Comparison of ENCODE assay signal across 20 mouse cellular contexts in genomic region chr10:41939090-41939489, GRCm38 (mm10).
DNase-seq lines count a peak whose midpoint lies in the region; ATAC-seq and TF ChIP-seq lines count a peak whose summit lies in the region.
"Had no signal": no experiment of that assay in that cellular context is flagged by ENCODE, and none has a peak within 500 bp of the region (broad histone marks: within the 10 kb centered on the region; RNA-seq: fewer than 3 reads in every experiment).

No protein-coding gene starts in this region.

- H3K4me3 ChIP-seq in kidney, embryonic 16.5 days (ENCODE audit: low read length) = no peak overlapping the region
- no peak overlapping the region for H3K4me3 ChIP-seq in lung, embryonic 14.5 days (ENCODE audit: low read depth, low read length)
- no peak overlapping the region for H3K4me3 ChIP-seq in embryonic facial prominence, embryonic 11.5 days (ENCODE audit: low read depth, low read length)
- no peak overlapping the region for H3K4me3 ChIP-seq in heart, embryonic 11.5 days (ENCODE audit: low read depth, low read length)
- no peak overlapping the region for H3K4me3 ChIP-seq in hindbrain, embryonic 12.5 days
- H3K4me3 ChIP-seq: forebrain, embryonic 13.5 days; hindbrain, embryonic 13.5 days had no signal

- H3K4me1 ChIP-seq in kidney, embryonic 16.5 days (ENCODE audit: insufficient read depth, low read length) = peaks cover 32% of the 10 kb centered on the region
- peaks cover 25% of the 10 kb centered on the region; the same call in 1 of the 2 replicates for H3K4me1 ChIP-seq in lung, embryonic 14.5 days (ENCODE audit: insufficient read depth)
- H3K4me1 ChIP-seq in embryonic facial prominence, embryonic 11.5 days (ENCODE audit: control insufficient read depth, insufficient read depth, low read length) = peaks cover 2% of the 10 kb centered on the region; the same call in 1 of the 2 replicates
- peaks cover 31% of the 10 kb centered on the region for H3K4me1 ChIP-seq in heart, embryonic 11.5 days (ENCODE audit: control insufficient read depth, insufficient read depth, low read length)
- peaks cover 30% of the 10 kb centered on the region for H3K4me1 ChIP-seq in hindbrain, embryonic 12.5 days

- no peak overlapping the region for H3K4me2 ChIP-seq in kidney, embryonic 16.5 days (replicated peaks; ENCODE audit: low read depth, low read length)
- no peak overlapping the region for H3K4me2 ChIP-seq in lung, embryonic 14.5 days
- no peak overlapping the region for H3K4me2 ChIP-seq in embryonic facial prominence, embryonic 11.5 days (ENCODE audit: low read depth, low read length)
- no peak overlapping the region for H3K4me2 ChIP-seq in heart, embryonic 11.5 days
- no peak overlapping the region for H3K4me2 ChIP-seq in hindbrain, embryonic 12.5 days (replicated peaks)
- H3K4me2 ChIP-seq: forebrain, embryonic 13.5 days; hindbrain, embryonic 13.5 days had no signal

- no peaks in the 10 kb centered on the region for H3K36me3 ChIP-seq in kidney, embryonic 16.5 days (ENCODE audit: insufficient read depth, low read length)
- H3K36me3 ChIP-seq in lung, embryonic 14.5 days (ENCODE audit: insufficient read depth) = no peaks in the 10 kb centered on the region
- no peaks in the 10 kb centered on the region for H3K36me3 ChIP-seq in embryonic facial prominence, embryonic 11.5 days (replicated peaks; ENCODE audit: control insufficient read depth, insufficient read depth, low read depth, low read length)
- no peaks in the 10 kb centered on the region for H3K36me3 ChIP-seq in heart, embryonic 11.5 days (ENCODE audit: control insufficient read depth, insufficient read depth, low read length)
- no peaks in the 10 kb centered on the region for H3K36me3 ChIP-seq in hindbrain, embryonic 12.5 days
- H3K36me3 ChIP-seq: hindbrain, embryonic 13.5 days had no signal

- H3K9ac ChIP-seq in kidney, embryonic 16.5 days (replicated peaks; ENCODE audit: low read length) = no peak overlapping the region
- no peak overlapping the region for H3K9ac ChIP-seq in lung, embryonic 14.5 days
- H3K9ac ChIP-seq in embryonic facial prominence, embryonic 11.5 days (replicated peaks; ENCODE audit: low read length) = no peak overlapping the region
- no peak overlapping the region for H3K9ac ChIP-seq in heart, embryonic 11.5 days (ENCODE audit: low read depth, low read length)
- no peak overlapping the region for H3K9ac ChIP-seq in hindbrain, embryonic 12.5 days
- H3K9ac ChIP-seq: forebrain, embryonic 13.5 days; forebrain, postnatal 0 days; hindbrain, embryonic 13.5 days had no signal

- H3K9me3 ChIP-seq in kidney, embryonic 16.5 days (ENCODE audit: low read length) = no peaks in the 10 kb centered on the region
- no peaks in the 10 kb centered on the region for H3K9me3 ChIP-seq in lung, embryonic 14.5 days (ENCODE audit: low read depth, low read length)
- H3K9me3 ChIP-seq in embryonic facial prominence, embryonic 11.5 days (replicated peaks; ENCODE audit: control insufficient read depth, low read length) = no peaks in the 10 kb centered on the region
- H3K9me3 ChIP-seq in heart, embryonic 11.5 days (replicated peaks; ENCODE audit: control insufficient read depth, low read length) = 0 out of 2 replicates have a peak, but pooled peaks cover 2% of the 10 kb centered on the region
- no peaks in the 10 kb centered on the region for H3K9me3 ChIP-seq in hindbrain, embryonic 12.5 days (replicated peaks)
- H3K9me3 ChIP-seq: forebrain, embryonic 13.5 days; hindbrain, embryonic 13.5 days had no signal

- ATAC-seq in kidney, embryonic 16.5 days (ENCODE audit: low FRiP score, low TSS enrichment) = no peak
- ATAC-seq in lung, embryonic 14.5 days (ENCODE audit: insufficient read depth) = no peak
- ATAC-seq in embryonic facial prominence, embryonic 11.5 days (replicated peaks; ENCODE audit: insufficient number of reproducible peaks, low FRiP score, low TSS enrichment, low read depth) = no peak
- no peak for ATAC-seq in heart, embryonic 11.5 days (replicated peaks; ENCODE audit: insufficient number of reproducible peaks, low FRiP score, low TSS enrichment)
- no peak for ATAC-seq in hindbrain, embryonic 12.5 days (ENCODE audit: low FRiP score)
- ATAC-seq: forebrain, embryonic 13.5 days; forebrain, postnatal 0 days; hindbrain, postnatal 0 days had no signal

- no peak overlapping the region for H3K27ac ChIP-seq in kidney, embryonic 16.5 days (ENCODE audit: low read length)
- H3K27ac ChIP-seq in lung, embryonic 14.5 days (ENCODE audit: low read depth) = no peak overlapping the region
- no peak overlapping the region for H3K27ac ChIP-seq in embryonic facial prominence, embryonic 11.5 days (replicated peaks; ENCODE audit: low read depth, low read length)
- H3K27ac ChIP-seq in heart, embryonic 11.5 days (ENCODE audit: low read depth, low read length) = no peak overlapping the region
- no peak overlapping the region for H3K27ac ChIP-seq in hindbrain, embryonic 12.5 days
- H3K27ac ChIP-seq: forebrain, embryonic 13.5 days; hindbrain, embryonic 13.5 days; hindbrain, postnatal 0 days had no signal

- no peaks in the 10 kb centered on the region for H3K27me3 ChIP-seq in kidney, embryonic 16.5 days (ENCODE audit: insufficient read depth, low read length)
- no peaks in the 10 kb centered on the region for H3K27me3 ChIP-seq in lung, embryonic 14.5 days (ENCODE audit: insufficient read depth, low read length)
- no peaks in the 10 kb centered on the region for H3K27me3 ChIP-seq in embryonic facial prominence, embryonic 11.5 days (ENCODE audit: control insufficient read depth, insufficient read depth, low read length)
- no peaks in the 10 kb centered on the region for H3K27me3 ChIP-seq in heart, embryonic 11.5 days (ENCODE audit: control insufficient read depth, insufficient read depth, low read length)
- no peaks in the 10 kb centered on the region for H3K27me3 ChIP-seq in hindbrain, embryonic 12.5 days
- H3K27me3 ChIP-seq: forebrain, embryonic 13.5 days; hindbrain, embryonic 13.5 days had no signal

- DNase-seq in kidney, postnatal 4 days = peak; percentile 37 to 51
- DNase-seq in lung, embryonic 14.5 days = peak; percentile 24
- DNase-seq in lung, postnatal 25 days (ENCODE audit: low spot score) = no peak
- DNase-seq in ZHBTc4 (ENCODE audit: low read depth, low spot score) = peak; percentile 36
- peak; percentile 35 for DNase-seq in embryonic facial prominence, embryonic 11.5 days (ENCODE audit: low spot score)
- DNase-seq: adrenal gland, adult 2 months; adrenal gland, postnatal 25 days; cerebellum, adult 2 months; embryo, embryonic 11 days; forebrain, postnatal 0 days; gastrocnemius, postnatal 36 days; heart, adult 11 months; heart, postnatal 10 days; heart, postnatal 4 days had no signal

- TF ChIP-seq CTCF in lung, embryonic 14.5 days (IDR thresholded peaks at IDR 0.05; ENCODE audit: low read depth) = no peak

- WGBS in kidney, embryonic 16.5 days = 70% methylated on average over 4 of the region's 4 CpGs
- 63% methylated on average over 4 of the region's 4 CpGs for WGBS in lung, embryonic 14.5 days
- 73% methylated on average over 4 of the region's 4 CpGs for WGBS in embryonic facial prominence, embryonic 11.5 days
- WGBS in heart, embryonic 11.5 days (ENCODE audit: insufficient replicate concordance) = 72% methylated on average over 4 of the region's 4 CpGs
- WGBS in hindbrain, embryonic 12.5 days = 64% methylated on average over 4 of the region's 4 CpGs
